Mouse (Mus musculus) heart, embryonic 16.5 days (tissue): ENCODE results near the gene Lsm14a. TPM values are rescaled to one million over a fixed set of nuclear protein-coding genes. Genes with fewer than 3 reads are reported as not detected.
A peak's percentile ranks its signal among the peaks of the same experiment; 100 is the strongest.
"Not testable (repeated sequence)": the region's sequence is repeated elsewhere in the genome, so short reads cannot be mapped to it uniquely, and the experiment has no call there.

Experiments
- ATAC-seq: fragments of 200-750 bp; cut with Nextera tagmentation; replicated peaks from 2 replicates; pipeline ENCODE4 v1.8.0; 2017; ENCODE audit warnings: moderate number of reproducible peaks; ENCODE audit not compliant: insufficient read depth, low FRiP score; ENCODE audit errors: extremely low read depth
- H3K27ac ChIP-seq: fragments of 300-500 bp; sonication (generic); 2 replicates; pipeline ENCODE4 v1.5.1; 2014; ENCODE audit warnings: mild to moderate bottlenecking, low read length, control low read depth, moderate library complexity
- H3K27me3 ChIP-seq: fragments of 300-500 bp; sonication (generic); 2 replicates; pipeline ENCODE4 v1.6.1; 2014; ENCODE audit warnings: low read length, mixed read lengths; ENCODE audit not compliant: control insufficient read depth, insufficient read depth
- H3K36me3 ChIP-seq: fragments of 300-500 bp; sonication (generic); 2 replicates; pipeline ENCODE4 v1.6.1; 2014; ENCODE audit not compliant: control insufficient read depth, insufficient read depth
- H3K4me1 ChIP-seq: fragments of 300-500 bp; sonication (generic); 2 replicates; pipeline ENCODE4 v1.6.1; 2014; ENCODE audit warnings: low read length, mixed read lengths; ENCODE audit not compliant: control insufficient read depth, insufficient read depth
- H3K4me2 ChIP-seq: fragments of 300-500 bp; sonication (generic); 2 replicates; pipeline ENCODE4 v1.6.1; 2014; ENCODE audit warnings: low read depth, mild to moderate bottlenecking, control low read depth, low read length
- H3K4me3 ChIP-seq: fragments of 300-500 bp; sonication (generic); 2 replicates; pipeline ENCODE4 v1.5.1; 2014; ENCODE audit warnings: mild to moderate bottlenecking, control low read depth, low read length
- H3K9ac ChIP-seq: fragments of 300-500 bp; sonication (generic); 2 replicates; pipeline ENCODE4 v1.6.1; 2014; ENCODE audit warnings: low read length, control low read depth
- H3K9me3 ChIP-seq: fragments of 300-500 bp; sonication (generic); replicated peaks from 2 replicates; pipeline ENCODE4 v1.6.1; 2016; ENCODE audit warnings: low read length; ENCODE audit not compliant: control insufficient read depth
- WGBS: fragments of 180-500 bp; shearing (Covaris S2); extraction: QIAGEN DNeasy Blood & Tissue Kit; methylation state at CpG from one replicate; pipeline ENCODE4 v1.1.7; 2014; 5-methylcytosine and 5-hydroxymethylcytosine counted together
- polyA plus RNA-seq: library from polyadenylated mRNA; unstranded; fragments of >200 nt; fragmentation: Nextera tagmentation; extraction: Ambion mirVana; gene quantifications from 2 replicates; pipeline ENCODE4 v1.2.1, GENCODE M21; 2015

Gene Lsm14a
- polyA plus RNA-seq, 1 experiment from 2014 or later = 67.6 TPM

DNA sequence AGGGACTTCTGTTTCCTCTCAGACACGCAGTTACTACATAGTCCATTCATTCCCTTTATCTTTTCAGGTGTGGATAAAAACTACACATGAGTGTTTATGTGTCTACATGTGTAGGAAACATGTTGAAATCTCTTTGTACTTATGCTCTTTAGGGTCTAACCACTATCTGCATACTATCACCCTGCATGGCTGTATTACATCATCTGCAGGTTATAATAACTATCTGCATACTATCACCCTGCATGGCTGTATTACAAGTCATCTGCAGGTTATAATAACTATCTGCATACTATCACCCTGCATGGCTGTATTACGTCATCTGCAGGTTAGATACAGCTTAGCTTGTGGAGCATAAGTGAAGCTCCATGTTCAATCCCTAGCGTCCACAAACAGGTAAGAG, 46.1 kb downstream of the Lsm14a start:
- Histone ChIP-seq H3K4me1 (no peaks in the 10 kb centered on the region), H3K9me3 (no peaks in the 10 kb centered on the region), H3K4me3 (no peak overlapping the region), H3K9ac (no peak overlapping the region), H3K27ac (no peak overlapping the region), H3K36me3 (peaks cover 62% of the 10 kb centered on the region), H3K27me3 (no peaks in the 10 kb centered on the region), H3K4me2 (no peak overlapping the region)
- 81% methylated on average over 3 of the region's 3 CpGs for WGBS
- ATAC-seq = no peak

DNA sequence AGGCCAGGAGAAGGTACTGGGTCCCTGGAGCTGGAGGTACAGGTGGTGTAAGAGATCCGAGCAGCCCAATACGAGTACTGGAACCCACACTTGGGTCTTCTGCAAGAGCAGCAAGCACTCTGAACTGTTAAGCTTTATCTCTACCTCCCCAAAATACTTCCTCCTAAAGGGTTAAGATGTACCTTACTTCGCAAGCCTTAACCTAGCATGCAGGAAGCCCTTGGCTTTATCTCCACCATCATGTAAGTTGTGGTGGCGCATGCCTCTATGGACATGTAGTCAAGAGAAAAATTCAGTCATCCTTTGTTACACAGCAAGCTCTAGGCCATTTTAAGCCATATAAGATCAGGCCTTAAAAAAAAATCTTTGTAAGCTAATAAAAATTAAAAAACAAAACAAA, 46.6 kb downstream of the Lsm14a start:
- Histone ChIP-seq H3K9ac (no peak overlapping the region), H3K9me3 (no peaks in the 10 kb centered on the region), H3K4me1 (no peaks in the 10 kb centered on the region), H3K36me3 (peaks cover 59% of the 10 kb centered on the region), H3K4me2 (no peak overlapping the region), H3K27me3 (no peaks in the 10 kb centered on the region), H3K27ac (no peak overlapping the region), H3K4me3 (no peak overlapping the region)
- WGBS = 88% methylated on average over 4 of the region's 4 CpGs
- ATAC-seq = no peak

DNA sequence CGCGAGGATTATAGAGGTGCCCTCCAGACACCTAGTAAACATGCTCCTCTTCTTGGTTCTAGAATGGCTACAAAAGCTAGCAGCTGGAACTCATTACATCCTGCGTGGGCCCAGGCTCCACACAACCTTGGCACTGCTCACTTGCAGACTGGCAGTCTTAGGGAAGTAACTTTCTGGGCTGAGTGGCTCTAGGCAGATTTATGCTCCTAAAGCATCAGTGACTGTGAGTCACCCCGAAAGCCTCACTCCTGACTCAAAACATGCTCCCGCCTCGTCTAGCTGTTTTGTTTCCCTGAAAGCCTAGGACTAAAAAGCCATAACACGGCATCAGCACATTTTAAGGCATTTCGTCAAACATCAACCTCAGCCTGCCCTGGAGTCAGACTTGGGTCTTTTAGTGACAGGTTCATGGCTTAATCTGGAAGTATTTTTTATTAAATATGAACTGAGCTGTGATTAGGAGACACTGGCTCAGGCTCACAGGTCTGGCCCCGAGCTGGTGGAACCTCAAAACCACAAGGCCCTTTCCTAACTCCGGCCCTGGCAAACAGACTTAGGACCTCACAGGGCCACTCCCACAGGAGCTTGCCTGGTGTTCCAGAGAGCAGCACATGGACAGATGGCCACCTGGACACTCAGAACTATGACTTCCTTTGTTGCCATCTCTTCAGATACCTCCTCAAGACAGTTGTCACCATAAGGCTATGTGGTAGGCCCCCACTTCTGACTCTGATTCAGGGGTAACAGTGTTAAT, 50.9 kb downstream of the Lsm14a start:
- 85% methylated on average over 10 of the region's 10 CpGs for WGBS
- H3K4me3 ChIP-seq = no peak overlapping the region
- H3K4me2 ChIP-seq = no peak overlapping the region
- no peak overlapping the region for H3K27ac ChIP-seq
- H3K4me1 ChIP-seq = peaks cover 20% of the 10 kb centered on the region
- H3K27me3 ChIP-seq = no peaks in the 10 kb centered on the region
- H3K9ac ChIP-seq = no peak overlapping the region
- no peaks in the 10 kb centered on the region for H3K9me3 ChIP-seq
- no peak for ATAC-seq
- peaks cover 36% of the 10 kb centered on the region for H3K36me3 ChIP-seq

DNA sequence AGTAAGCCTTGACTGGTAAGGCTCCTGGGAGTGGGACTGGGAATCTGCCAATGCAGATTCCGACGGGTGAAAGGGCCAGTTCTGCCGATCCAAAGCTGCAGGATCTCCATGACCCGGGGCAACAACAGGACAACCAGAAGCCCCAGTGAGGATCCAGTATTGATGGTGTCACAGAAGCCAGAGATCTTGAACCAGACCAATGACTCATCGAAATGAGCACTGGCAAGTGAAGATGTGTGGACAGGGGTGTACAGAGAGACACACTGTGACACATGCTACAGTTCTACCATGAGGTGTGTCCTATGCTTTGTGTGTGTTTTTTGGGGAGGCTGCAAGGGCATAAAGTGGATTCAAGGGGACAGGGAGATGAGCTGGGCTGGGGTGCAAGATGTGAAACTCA, 52.3 kb downstream of the Lsm14a start:
- H3K27ac ChIP-seq = no peak overlapping the region
- peaks cover 33% of the 10 kb centered on the region for H3K36me3 ChIP-seq
- H3K4me2 ChIP-seq = no peak overlapping the region
- no peaks in the 10 kb centered on the region for H3K27me3 ChIP-seq
- H3K9me3 ChIP-seq = peaks cover 7% of the 10 kb centered on the region
- no peak for ATAC-seq
- 65% methylated on average over 5 of the region's 5 CpGs for WGBS
- no peak overlapping the region for H3K9ac ChIP-seq
- H3K4me3 ChIP-seq = no peak overlapping the region
- H3K4me1 ChIP-seq = peaks cover 20% of the 10 kb centered on the region

DNA sequence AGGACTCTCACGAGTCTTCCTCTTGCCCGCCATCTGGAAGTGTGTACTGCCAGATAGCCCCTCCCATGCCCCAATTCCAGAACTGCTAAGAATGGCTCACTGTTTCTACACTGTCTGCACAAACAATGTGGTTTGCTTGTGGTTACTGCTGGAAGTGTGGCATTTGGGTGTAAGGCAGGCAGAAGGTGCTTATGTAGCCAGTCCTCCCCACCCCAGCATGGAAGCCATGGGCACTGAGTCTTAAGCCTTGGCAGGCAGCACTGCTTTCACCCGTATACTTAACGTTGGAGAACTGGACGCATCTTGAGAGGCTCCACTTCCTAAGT, 54.0 kb downstream of the Lsm14a start:
- H3K4me1 ChIP-seq = peaks cover 20% of the 10 kb centered on the region

DNA sequence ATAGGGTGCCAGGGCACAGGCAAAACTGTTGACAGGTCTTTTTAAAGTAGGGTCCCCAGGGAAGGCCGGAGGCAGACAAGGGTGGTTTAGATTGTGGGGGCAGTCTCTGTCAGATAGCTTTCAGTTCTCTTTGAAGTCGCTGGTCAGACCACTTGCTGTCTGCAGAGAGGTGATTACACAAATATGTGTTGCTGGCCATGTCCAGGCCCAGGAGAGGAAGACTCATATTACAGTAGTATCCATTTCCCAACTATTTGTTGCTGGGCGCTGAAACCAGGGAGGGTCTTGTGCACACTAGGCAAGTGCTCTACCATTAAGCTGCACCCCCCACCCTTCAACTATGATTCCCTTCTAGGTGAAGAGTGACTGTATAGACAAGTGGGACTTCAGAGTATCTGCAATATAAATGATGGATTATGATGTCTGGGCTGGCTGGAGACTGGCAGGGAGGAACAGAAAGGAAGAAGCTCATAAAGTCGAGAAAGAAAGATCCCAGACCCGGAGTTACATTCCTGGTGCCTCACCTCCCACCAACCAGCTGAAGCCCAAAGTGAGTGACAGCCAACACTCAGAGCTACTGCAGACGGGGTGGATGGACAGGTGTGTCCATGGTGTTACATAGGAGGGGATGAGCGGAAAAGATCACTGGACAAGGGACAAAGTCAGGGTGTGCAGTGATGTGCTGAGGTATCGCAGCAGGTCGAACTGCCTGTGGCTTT, 54.5 kb downstream of the Lsm14a start:
- no peaks in the 10 kb centered on the region for H3K27me3 ChIP-seq
- ATAC-seq = peak; percentile 59
- H3K4me3 ChIP-seq = no peak overlapping the region

More for the DNA sequence above, 54.0 kb downstream of the Lsm14a start:
- H3K4me3 ChIP-seq = no peak overlapping the region
- H3K36me3 ChIP-seq = peaks cover 23% of the 10 kb centered on the region
- no peak overlapping the region; the same call in 1 of the 2 replicates for H3K27ac ChIP-seq
- peaks cover 7% of the 10 kb centered on the region for H3K9me3 ChIP-seq
- H3K27me3 ChIP-seq = no peaks in the 10 kb centered on the region
- no peak overlapping the region for H3K9ac ChIP-seq
- H3K4me2 ChIP-seq = no peak overlapping the region
- WGBS = 70% methylated on average over 5 of the region's 5 CpGs
- ATAC-seq = peak; percentile 51; the same call in 1 of the 2 replicates

DNA sequence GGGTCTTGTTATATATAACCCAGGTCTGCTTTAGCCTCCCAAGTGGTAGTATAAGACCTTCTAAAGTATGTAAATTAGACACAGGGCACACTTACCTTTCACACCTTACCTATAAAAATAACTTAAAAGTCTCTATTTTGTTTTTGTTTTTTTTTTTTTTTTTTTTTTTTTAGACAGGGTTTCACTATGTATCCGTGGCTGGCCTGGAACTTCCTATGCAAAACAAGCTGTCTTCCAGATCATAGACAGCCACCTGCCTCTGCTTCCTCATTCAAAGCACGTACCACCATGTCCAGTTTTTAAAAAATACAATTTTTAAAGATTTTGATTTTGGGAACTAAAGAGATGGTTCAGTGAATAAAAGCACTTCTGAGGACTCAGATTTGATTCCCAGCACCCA, 55.8 kb downstream of the Lsm14a start:
- H3K9me3 ChIP-seq = peaks cover 7% of the 10 kb centered on the region
- H3K36me3 ChIP-seq = peaks cover 5% of the 10 kb centered on the region; the same call in 1 of the 2 replicates
- no peak overlapping the region for H3K27ac ChIP-seq
- 85% methylated on average over 2 of the region's 2 CpGs for WGBS
- H3K4me2 ChIP-seq = no peak overlapping the region
- no peak for ATAC-seq
- H3K27me3 ChIP-seq = no peaks in the 10 kb centered on the region
- H3K4me1 ChIP-seq = peaks cover 20% of the 10 kb centered on the region
- H3K4me3 ChIP-seq = no peak overlapping the region
- no peak overlapping the region for H3K9ac ChIP-seq

More for the DNA sequence above, 54.5 kb downstream of the Lsm14a start:
- Histone ChIP-seq H3K36me3 (peaks cover 18% of the 10 kb centered on the region), H3K9ac (no peak overlapping the region), H3K4me2 (peak overlapping the region; percentile 32; the same call in 1 of the 2 replicates), H3K27ac (peak overlapping the region; percentile 67), H3K4me1 (peaks cover 20% of the 10 kb centered on the region), H3K9me3 (peaks cover 7% of the 10 kb centered on the region)
- WGBS = 40% methylated on average over 9 of the region's 9 CpGs

DNA sequence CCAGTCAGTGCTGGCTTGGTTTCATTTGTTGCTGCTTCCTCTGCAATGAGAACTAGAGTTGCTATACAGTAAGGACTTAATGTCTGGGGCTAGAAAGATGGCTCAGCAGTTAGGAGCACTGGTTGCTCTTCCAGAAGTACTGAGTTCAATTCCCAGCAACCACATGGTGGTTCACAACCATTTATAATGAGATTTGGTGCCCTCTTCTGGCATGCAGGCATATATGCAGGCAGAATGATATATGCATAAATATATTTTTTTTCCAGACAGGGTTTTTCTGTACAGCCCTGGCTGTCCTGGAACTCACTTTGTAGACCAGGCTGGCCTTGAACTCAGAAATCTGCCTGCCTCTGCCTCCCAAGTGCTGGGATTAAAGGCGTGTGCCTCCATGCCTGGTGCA, 56.6 kb downstream of the Lsm14a start:
- H3K27me3 ChIP-seq, H3K36me3 ChIP-seq, H3K4me2 ChIP-seq, H3K9ac ChIP-seq, H3K27ac ChIP-seq, H3K4me3 ChIP-seq, ATAC-seq, H3K9me3 ChIP-seq: not testable (repeated sequence)
- peaks cover 20% of the 10 kb centered on the region for H3K4me1 ChIP-seq
- 100% methylated on average over 1 of the region's 1 CpGs for WGBS

DNA sequence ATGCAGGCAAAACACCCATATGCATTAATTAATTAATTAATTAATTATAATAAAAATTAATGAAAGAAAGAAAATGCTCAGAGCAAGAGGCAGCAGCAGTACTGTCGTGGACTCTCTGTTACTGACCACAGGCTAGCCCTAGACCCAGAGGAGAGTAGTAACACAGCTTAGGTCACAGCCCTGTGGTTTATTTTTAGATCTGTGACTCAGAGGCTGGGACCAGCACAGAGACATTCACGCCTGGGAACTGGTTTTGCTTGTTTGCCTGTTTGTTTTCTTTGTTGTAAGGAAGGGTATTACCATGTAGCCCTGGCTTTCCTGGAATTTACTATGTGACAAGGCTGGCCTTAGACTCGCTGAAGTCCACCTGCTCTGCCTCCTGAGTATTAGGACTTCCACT, 65.6 kb downstream of the Lsm14a start:
- Histone ChIP-seq H3K9me3 (peaks cover 3% of the 10 kb centered on the region; the same call in 1 of the 2 replicates), H3K4me2 (no peak overlapping the region), H3K4me1 (0 out of 2 replicates have a peak, but pooled peaks cover 4% of the 10 kb centered on the region), H3K9ac (no peak overlapping the region), H3K27me3 (no peaks in the 10 kb centered on the region), H3K4me3 (no peak overlapping the region), H3K27ac (no peak overlapping the region), H3K36me3 (no peaks in the 10 kb centered on the region)
- peak; percentile 70 for ATAC-seq
- 34% methylated on average over 3 of the region's 3 CpGs for WGBS
